In the genomic region with DNA sequence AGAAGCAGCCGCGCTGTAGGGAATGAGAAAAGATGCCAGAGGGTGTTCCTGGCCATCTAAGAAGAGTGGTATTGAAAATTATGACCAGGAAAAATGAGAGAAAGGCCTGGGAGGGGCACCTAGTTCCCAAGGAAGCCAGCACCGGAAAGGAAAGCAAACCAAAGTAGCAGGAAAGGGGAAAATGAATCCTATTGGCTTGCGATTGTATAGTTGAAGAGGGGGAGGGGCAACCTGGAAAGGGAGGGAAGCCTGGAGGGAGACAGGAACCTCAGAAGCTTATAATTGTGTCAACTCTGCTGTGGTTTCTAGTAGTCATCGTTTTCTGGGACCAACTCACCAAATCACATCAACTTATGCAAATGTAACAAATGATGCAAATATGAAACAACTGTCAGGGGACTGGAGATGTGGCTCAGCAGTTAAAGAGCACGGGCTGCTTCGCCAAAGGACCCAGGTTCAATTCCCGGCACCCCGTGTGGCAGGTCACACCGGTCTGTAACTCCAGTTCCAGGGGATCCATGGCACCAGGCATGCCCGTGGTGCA, we compare ENCODE assay signal across 12 mouse cellular contexts.
DNase-seq lines count a peak whose midpoint lies in the region; ATAC-seq and TF ChIP-seq lines count a peak whose summit lies in the region.
"Had no signal": no experiment of that assay in that cellular context is flagged by ENCODE, and none has a peak within 500 bp of the region (broad histone marks: within the 10 kb centered on the region; RNA-seq: fewer than 3 reads in every experiment).

No protein-coding gene starts in this region.

- no peak for TF ChIP-seq EP300 in CH12.LX (IDR thresholded peaks at IDR 0.05; ENCODE audit: low read length)
- 0 out of 2 replicates have a peak, but pooled peaks have one; percentile 36 for TF ChIP-seq EP300 in lung, postnatal 0 days (IDR thresholded peaks at IDR 0.05)

- H3K36me3 ChIP-seq in heart, embryonic 11.5 days (ENCODE audit: control insufficient read depth, insufficient read depth, low read length) = no peaks in the 10 kb centered on the region
- no peaks in the 10 kb centered on the region for H3K36me3 ChIP-seq in CH12.LX (replicated peaks in 1 of 2; ENCODE audit: control insufficient read depth in 1 of 2, insufficient read depth in 1 of 2, low read length in 1 of 2)
- H3K36me3 ChIP-seq in heart, embryonic 13.5 days = 0 out of 2 replicates have a peak, but pooled peaks cover 3% of the 10 kb centered on the region
- H3K36me3 ChIP-seq in lung, postnatal 0 days (ENCODE audit: insufficient read depth, low read length) = no peaks in the 10 kb centered on the region
- H3K36me3 ChIP-seq: midbrain, embryonic 13.5 days had no signal

- no peak overlapping the region for H3K9ac ChIP-seq in heart, embryonic 11.5 days (ENCODE audit: low read depth, low read length)
- H3K9ac ChIP-seq in CH12.LX (ENCODE audit: insufficient read depth, low read depth) = no peak overlapping the region
- peak overlapping the region; percentile 97 for H3K9ac ChIP-seq in heart, embryonic 13.5 days
- H3K9ac ChIP-seq in lung, postnatal 0 days (replicated peaks; ENCODE audit: low read depth) = 0 out of 2 replicates have a peak overlapping the region, but pooled peaks have one; percentile 65
- H3K9ac ChIP-seq: midbrain, embryonic 13.5 days had no signal

- H3K79me2 ChIP-seq in CH12.LX (replicated peaks; ENCODE audit: control insufficient read depth, extremely low read depth, insufficient read depth, poor library complexity, severe bottlenecking) = no peaks in the 10 kb centered on the region

- peak overlapping the region; percentile 90 for H3K4me2 ChIP-seq in heart, embryonic 11.5 days
- no peak overlapping the region for H3K4me2 ChIP-seq in CH12.LX (ENCODE audit: insufficient read depth, low read depth, poor library complexity, severe bottlenecking)
- H3K4me2 ChIP-seq in heart, embryonic 13.5 days = peak overlapping the region; percentile 88
- H3K4me2 ChIP-seq in lung, postnatal 0 days (replicated peaks; ENCODE audit: low read depth, low read length) = peak overlapping the region; percentile 83
- H3K4me2 ChIP-seq: midbrain, embryonic 13.5 days had no signal

- no peak for ATAC-seq in heart, embryonic 11.5 days (replicated peaks; ENCODE audit: insufficient number of reproducible peaks, low FRiP score, low TSS enrichment)
- ATAC-seq in heart, embryonic 13.5 days (ENCODE audit: extremely low read depth, insufficient number of reproducible peaks, low FRiP score, low TSS enrichment) = no peak
- no peak for ATAC-seq in lung, postnatal 0 days
- ATAC-seq: CD4-positive, CD25-positive, alpha-beta regulatory T cell, adult 4 months; midbrain, embryonic 13.5 days had no signal

- dilution Hi-C loops in CH12.LX (cut with MboI; ENCODE audit: extremely low pct_ligation_motif_present, extremely low pct_unique_long_range_greater_than_20kb, low sequenced_read_pairs) = no loop called here

- H3K27ac ChIP-seq in heart, embryonic 11.5 days (ENCODE audit: low read depth, low read length) = 0 out of 2 replicates have a peak overlapping the region, but pooled peaks have one; percentile 98
- no peak overlapping the region for H3K27ac ChIP-seq in CH12.LX (ENCODE audit: insufficient read depth, low read depth)
- peak overlapping the region; percentile 100 for H3K27ac ChIP-seq in heart, embryonic 13.5 days (replicated peaks)
- H3K27ac ChIP-seq in lung, postnatal 0 days (ENCODE audit: low read length) = peak overlapping the region; percentile 93
- H3K27ac ChIP-seq: midbrain, embryonic 13.5 days had no signal

- TF ChIP-seq RAD21 in CH12.LX (IDR thresholded peaks at IDR 0.05; ENCODE audit: low read depth, low read length) = no peak

- no peak for DNase-seq in heart, postnatal 25 days (ENCODE audit: low spot score)
- DNase-seq in CH12.LX (ENCODE audit: extremely low read depth) = peak; percentile 58
- peak; percentile 64 for DNase-seq in lung, postnatal 0 days (ENCODE audit: low spot score)
- DNase-seq in thymus, adult 18-20 months = no peak
- no peak for DNase-seq in ovary, postnatal 14 days (ENCODE audit: low spot score)
- DNase-seq in right cerebral cortex, postnatal 25 days = no peak
- DNase-seq: kidney, adult 11 months; left cerebral cortex, postnatal 4 days had no signal

- peak overlapping the region; percentile 91; the same call in 1 of the 2 replicates for H3K4me3 ChIP-seq in heart, embryonic 11.5 days (ENCODE audit: low read depth, low read length)
- no peak overlapping the region for H3K4me3 ChIP-seq in CH12.LX (replicated peaks in 1 of 3; ENCODE audit: low read depth in 2 of 3, low read length in 2 of 3, poor library complexity in 1 of 3)
- H3K4me3 ChIP-seq in heart, embryonic 13.5 days = peak overlapping the region; percentile 92
- H3K4me3 ChIP-seq in lung, postnatal 0 days (ENCODE audit: low read depth, low read length) = peak overlapping the region; percentile 89
- H3K4me3 ChIP-seq: midbrain, embryonic 13.5 days had no signal

- WGBS in heart, embryonic 11.5 days (ENCODE audit: insufficient replicate concordance) = 62% methylated on average over 11 of the region's 11 CpGs
- 66% methylated on average over 11 of the region's 11 CpGs for WGBS in heart, embryonic 13.5 days
- 63% methylated on average over 11 of the region's 11 CpGs for WGBS in lung, postnatal 0 days

- intact Hi-C loops in heart, postnatal 25 days (cut with DNase I) = loop anchor here (10.0 kb wide), 1 partner anchor 698 kb away; no protein-coding TSS in a partner anchor

- in situ Hi-C loops in CH12.LX (cut with MboI; ENCODE audit: low pct_ligation_motif_present, low pct_unique_long_range_greater_than_20kb, low sequenced_read_pairs) = loop anchor here (10.0 kb wide), 2 partner anchors 58 to 198 kb away; no protein-coding TSS in a partner anchor

- no peaks in the 10 kb centered on the region for H3K27me3 ChIP-seq in heart, embryonic 11.5 days (ENCODE audit: control insufficient read depth, insufficient read depth, low read length)
- peaks cover 9% of the 10 kb centered on the region for H3K27me3 ChIP-seq in CH12.LX (replicated peaks)
- no peaks in the 10 kb centered on the region for H3K27me3 ChIP-seq in heart, embryonic 13.5 days (replicated peaks)
- H3K27me3 ChIP-seq in lung, postnatal 0 days (replicated peaks; ENCODE audit: insufficient read depth, low read length) = no peaks in the 10 kb centered on the region

- TF ChIP-seq CTCF in CH12.LX (conservative IDR thresholded peaks at IDR 0.05 in 1 of 2, IDR thresholded peaks at IDR 0.05 in 1 of 2; ENCODE audit: low read depth in 2 of 2, low read length in 2 of 2) = no peak
- no peak for TF ChIP-seq CTCF in lung, postnatal 0 days (IDR thresholded peaks at IDR 0.05)

- peaks cover 58% of the 10 kb centered on the region for H3K4me1 ChIP-seq in heart, embryonic 11.5 days (ENCODE audit: control insufficient read depth, insufficient read depth, low read length)
- peaks cover 11 to 43% of the 10 kb centered on the region in 2 experiments; a peak in 3 of 4 replicates for H3K4me1 ChIP-seq in CH12.LX (ENCODE audit: control insufficient read depth in 1 of 2, insufficient read depth in 2 of 2)
- peaks cover 80% of the 10 kb centered on the region for H3K4me1 ChIP-seq in heart, embryonic 13.5 days
- H3K4me1 ChIP-seq in lung, postnatal 0 days (ENCODE audit: insufficient read depth, low read depth, low read length) = peaks cover 22% of the 10 kb centered on the region; the same call in 1 of the 2 replicates

- no peaks in the 10 kb centered on the region for H3K9me3 ChIP-seq in heart, embryonic 11.5 days (replicated peaks; ENCODE audit: control insufficient read depth, low read length)
- no peaks in the 10 kb centered on the region for H3K9me3 ChIP-seq in CH12.LX (replicated peaks; ENCODE audit: low read length)
- H3K9me3 ChIP-seq in heart, embryonic 13.5 days = no peaks in the 10 kb centered on the region
- no peaks in the 10 kb centered on the region for H3K9me3 ChIP-seq in lung, postnatal 0 days (ENCODE audit: low read length)
- H3K9me3 ChIP-seq: midbrain, embryonic 13.5 days had no signal

- TF ChIP-seq POLR2A in CH12.LX (IDR thresholded peaks at IDR 0.05; ENCODE audit: low read depth, low read length) = no peak

TF ChIP-seq in CH12.LX, 34 proteins besides CTCF, POLR2A, EP300 and RAD21:
- TF ChIP-seq GABPA (IDR thresholded peaks at IDR 0.05; ENCODE audit: insufficient replicate concordance, low read depth, low read length) (no peak), BHLHE40 (IDR thresholded peaks at IDR 0.05; ENCODE audit: low read depth, low read length) (0 out of 2 replicates have a peak, but pooled peaks have one; percentile 14)

Comparison
In these comparisons a context has a peak if more than half of its experiments do, and no peak if none do; other contexts are left out.
1. H3K9ac ChIP-seq: peak in heart, embryonic 13.5 days (single experiment) and lung, postnatal 0 days (single experiment); none in heart, embryonic 11.5 days (single experiment) and CH12.LX (single experiment).
2. H3K4me3 ChIP-seq: peak in heart, embryonic 11.5 days (single experiment), heart, embryonic 13.5 days (single experiment) and lung, postnatal 0 days (single experiment); none in CH12.LX (0 of 3).
3. DNase-seq: peak in CH12.LX (single experiment) and lung, postnatal 0 days (single experiment); none in heart, postnatal 25 days (single experiment), thymus, adult 18-20 months (0 of 2), ovary, postnatal 14 days (single experiment) and right cerebral cortex, postnatal 25 days (single experiment).